ENCODE assay signal across 8 mouse cellular contexts in genomic region chr16:28928815-28929685, GRCm38 (mm10). TPM values are rescaled to one million over a fixed set of nuclear protein-coding genes. Genes with fewer than 3 reads are reported as not detected.
DNase-seq lines count a peak whose midpoint lies in the region; ATAC-seq and TF ChIP-seq lines count a peak whose summit lies in the region.

TSS of gene Mb21d2 (minus strand) at chr16:28929673.

- peak within 1 kb of the TSS; percentile 78 for H3K4me2 ChIP-seq in embryonic facial prominence, embryonic 13.5 days
- H3K4me2 ChIP-seq in midbrain, embryonic 11.5 days = peak within 1 kb of the TSS; percentile 81
- peak within 1 kb of the TSS; percentile 71 for H3K4me2 ChIP-seq in stomach, embryonic 16.5 days (ENCODE audit: low read depth, low read length)

- no peak for DNase-seq in spleen, adult 2 months (ENCODE audit: low read depth in 1 of 2, low spot score in 2 of 2)
- DNase-seq in spleen, adult 12 weeks (ENCODE audit: low spot score) = no peak
- DNase-seq in heart, adult 8-10 months (ENCODE audit: low spot score) = peak; percentile 35
- peak; percentile 38 to 58 for DNase-seq in kidney, adult 8-10 months
- DNase-seq in left cerebral cortex, postnatal 4 days = peak; percentile 48
- DNase-seq in midbrain, embryonic 11.5 days (ENCODE audit: low spot score, missing footprints) = peak; percentile 97

- ATAC-seq in embryonic facial prominence, embryonic 13.5 days (ENCODE audit: insufficient number of reproducible peaks, insufficient read depth, low FRiP score, low TSS enrichment, low read depth) = peak; percentile 34; the same call in 1 of the 2 replicates
- ATAC-seq in midbrain, embryonic 11.5 days (ENCODE audit: low FRiP score) = peak; percentile 47
- ATAC-seq in stomach, embryonic 16.5 days (ENCODE audit: insufficient read depth, low FRiP score) = peak; percentile 59

- no peaks in the 10 kb centered on the region; the same call in 1 of the 2 replicates for H3K4me1 ChIP-seq in spleen, adult 2 months (ENCODE audit: control insufficient read depth, insufficient read depth, insufficient read length)
- peaks cover 15% of the 10 kb centered on the region for H3K4me1 ChIP-seq in embryonic facial prominence, embryonic 13.5 days
- H3K4me1 ChIP-seq in midbrain, embryonic 11.5 days (ENCODE audit: control insufficient read depth, insufficient read depth, low read length) = peaks cover 25% of the 10 kb centered on the region
- H3K4me1 ChIP-seq in stomach, embryonic 16.5 days (ENCODE audit: control insufficient read depth, insufficient read depth, low read length) = peaks cover 12% of the 10 kb centered on the region

- no peaks in the 10 kb centered on the region for H3K36me3 ChIP-seq in spleen, adult 2 months (ENCODE audit: control insufficient read depth, insufficient read depth, low read length)
- H3K36me3 ChIP-seq in embryonic facial prominence, embryonic 13.5 days = no peaks in the 10 kb centered on the region
- no peaks in the 10 kb centered on the region for H3K36me3 ChIP-seq in midbrain, embryonic 11.5 days (ENCODE audit: control insufficient read depth, insufficient read depth, low read length)
- no peaks in the 10 kb centered on the region for H3K36me3 ChIP-seq in stomach, embryonic 16.5 days (ENCODE audit: control insufficient read depth, insufficient read depth, low read length)

- no peak for TF ChIP-seq POLR2A in spleen, adult 2 months (IDR thresholded peaks at IDR 0.05; ENCODE audit: low read depth, low read length)

- H3K27me3 ChIP-seq in spleen, adult 2 months (ENCODE audit: control insufficient read depth, insufficient read depth, low read length) = peaks cover 11% of the 10 kb centered on the region; the same call in 1 of the 2 replicates
- H3K27me3 ChIP-seq in embryonic facial prominence, embryonic 13.5 days = no peaks in the 10 kb centered on the region; the same call in 1 of the 2 replicates
- peaks cover 10% of the 10 kb centered on the region; the same call in 1 of the 2 replicates for H3K27me3 ChIP-seq in midbrain, embryonic 11.5 days (ENCODE audit: control insufficient read depth, insufficient read depth, low read length)
- H3K27me3 ChIP-seq in stomach, embryonic 16.5 days (ENCODE audit: control insufficient read depth, insufficient read depth, low read length) = no peaks in the 10 kb centered on the region; the same call in 1 of the 2 replicates

- H3K9ac ChIP-seq in embryonic facial prominence, embryonic 13.5 days = peak within 1 kb of the TSS; percentile 89
- peak within 1 kb of the TSS; percentile 91 for H3K9ac ChIP-seq in midbrain, embryonic 11.5 days (ENCODE audit: low read length)
- H3K9ac ChIP-seq in stomach, embryonic 16.5 days (ENCODE audit: low read length) = peak within 1 kb of the TSS; percentile 91

- WGBS in spleen, adult 2 months = 1% methylated on average over 69 of the region's 73 CpGs
- WGBS in embryonic facial prominence, embryonic 13.5 days = under 1% methylated on average over 73 of the region's 73 CpGs
- under 1% methylated on average over 68 of the region's 73 CpGs for WGBS in midbrain, embryonic 11.5 days
- under 1% methylated on average over 72 of the region's 73 CpGs for WGBS in stomach, embryonic 16.5 days

- H3K4me3 ChIP-seq in spleen, adult 2 months (ENCODE audit: extremely low read depth, insufficient read depth, insufficient read length) = peak within 1 kb of the TSS; percentile 42
- peak within 1 kb of the TSS; percentile 82 for H3K4me3 ChIP-seq in embryonic facial prominence, embryonic 13.5 days
- H3K4me3 ChIP-seq in midbrain, embryonic 11.5 days (ENCODE audit: low read depth, low read length) = peak within 1 kb of the TSS; percentile 84
- peak within 1 kb of the TSS; percentile 89 for H3K4me3 ChIP-seq in stomach, embryonic 16.5 days (replicated peaks; ENCODE audit: low read length)

- no peak within 1 kb of the TSS for H3K27ac ChIP-seq in spleen, adult 2 months (ENCODE audit: insufficient read depth, low read length)
- peak within 1 kb of the TSS; percentile 88 for H3K27ac ChIP-seq in embryonic facial prominence, embryonic 13.5 days
- peak within 1 kb of the TSS; percentile 79 for H3K27ac ChIP-seq in midbrain, embryonic 11.5 days (ENCODE audit: low read depth, low read length)
- H3K27ac ChIP-seq in stomach, embryonic 16.5 days (ENCODE audit: low read length) = peak within 1 kb of the TSS; percentile 90

- H3K9me3 ChIP-seq in embryonic facial prominence, embryonic 13.5 days = no peaks in the 10 kb centered on the region
- no peaks in the 10 kb centered on the region for H3K9me3 ChIP-seq in midbrain, embryonic 11.5 days (ENCODE audit: control insufficient read depth, low read length)
- H3K9me3 ChIP-seq in stomach, embryonic 16.5 days (replicated peaks; ENCODE audit: control insufficient read depth, low read length) = no peaks in the 10 kb centered on the region

- TF ChIP-seq CTCF in spleen, adult 2 months (IDR thresholded peaks at IDR 0.05; ENCODE audit: extremely low read depth, insufficient read depth, insufficient read length, insufficient replicate concordance) = no peak

- intact Hi-C loops in left cerebral cortex, postnatal 4 days (cut with DNase I) = loop anchor here (2.0 to 5.0 kb wide), 2 partner anchors 88 to 633 kb away; no protein-coding TSS in a partner anchor

RNA-seq across cellular contexts. Expression of gene Mb21d2, which starts in this region (rescaled TPM):
- polyA plus RNA-seq in spleen, adult 2 months (2012; rRNA removed) = 1.1 and 1.4 TPM in 2 replicates
- 5.8 and 6.4 TPM in 2 replicates for polyA plus RNA-seq in embryonic facial prominence, embryonic 13.5 days (2015; fragmentation: Nextera tagmentation; extraction: Ambion mirVana)
- 1 to 10 TPM; 7.9 to 9.2 (median 8.6) TPM for total RNA-seq in heart, adult 8-10 months (2022)
- 10 to 100 TPM; 50.4 to 59.0 TPM for total RNA-seq in left cerebral cortex, postnatal 4 days (2021)
- 9.3 and 10.4 TPM in 2 replicates for polyA plus RNA-seq in midbrain, embryonic 11.5 days (2014; fragmentation: Nextera tagmentation; extraction: Ambion mirVana)
- 6.3 and 6.5 TPM in 2 replicates for polyA plus RNA-seq in stomach, embryonic 16.5 days (2015; fragmentation: Nextera tagmentation; extraction: Ambion mirVana)

Comparison
In these comparisons a context has a peak if more than half of its experiments do, and no peak if none do; other contexts are left out.
1. RNA of gene Mb21d2 (total RNA-seq): 50.4 to 59.0 TPM in left cerebral cortex, postnatal 4 days; 7.9 to 9.2 TPM in heart, adult 8-10 months; every median in the first group is over 4 times any median in the second.
2. DNase-seq: peak in heart, adult 8-10 months (single experiment), kidney, adult 8-10 months (2 of 2), left cerebral cortex, postnatal 4 days (single experiment) and midbrain, embryonic 11.5 days (single experiment); none in spleen, adult 2 months (0 of 2) and spleen, adult 12 weeks (single experiment).
3. Peak in every context shown above with its lines, with median percentiles within 50 percentile points of each other: H3K4me3 ChIP-seq, ATAC-seq, H3K4me2 ChIP-seq and H3K9ac ChIP-seq.